Mouse (Mus musculus) naive thymus-derived CD4-positive, alpha-beta T cell, adult 2 months (primary cell): ENCODE data around the gene Gm16253.

Experiments
- DNase-seq: peaks from one replicate; pipeline ENCODE4 v3.0.0-alpha.2; 2011; ENCODE audit warnings: low read depth

Gene Gm16253

GRCm38 (mm10) chr3:96576690-96577541 lies at the start of gene Gm16253:
TSS of gene Gm16253 (plus strand) at chr3:96576984.
- peak; percentile 90 for DNase-seq

DNA sequence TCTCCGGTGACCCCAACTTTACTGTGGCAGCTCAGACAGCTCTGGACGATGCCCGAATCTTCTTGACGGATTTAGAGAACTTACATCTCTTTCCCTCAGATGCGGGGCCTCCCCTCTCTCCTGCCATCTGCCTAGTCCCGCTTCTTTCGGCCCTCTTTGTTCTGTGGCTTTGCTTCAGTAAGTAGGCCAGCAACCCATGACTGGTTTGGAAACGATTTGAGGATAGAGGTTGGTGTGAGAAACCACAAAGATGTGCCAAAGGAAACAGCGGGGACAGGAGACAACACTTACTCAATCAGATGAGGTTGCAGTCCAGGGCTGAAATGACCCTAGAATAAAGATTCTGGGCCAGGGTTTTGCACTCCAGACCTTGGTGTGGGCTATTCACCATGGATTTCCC lies 48.3 kb upstream of the Gm16253 start:
- no peak for DNase-seq

DNA sequence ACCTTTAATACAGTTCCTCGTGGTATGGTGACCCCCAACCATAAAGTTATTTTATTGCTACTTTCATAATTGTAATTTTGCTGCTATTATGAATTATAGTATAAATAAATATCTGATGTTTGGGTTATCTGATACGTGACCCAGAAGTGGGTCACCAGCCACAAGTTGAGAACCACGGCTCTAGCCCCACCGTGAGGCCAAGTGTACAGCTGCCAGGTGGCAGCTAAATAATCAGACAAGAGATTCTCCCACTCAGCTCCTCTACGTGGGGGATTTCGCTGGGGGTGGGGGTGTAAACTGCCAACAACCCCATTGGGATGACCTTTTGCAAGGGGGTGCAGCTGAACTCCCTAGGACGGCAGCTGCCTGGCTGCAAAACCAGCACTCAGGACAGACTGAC lies 44.7 kb upstream of the Gm16253 start:
- DNase-seq: no peak

- DNase-seq: no peak
These were observed 42.5 kb upstream of the Gm16253 start for GRCm38 (mm10) chr3:96534300-96534699.

GRCm38 (mm10) chr3:96539316-96539715 lies 37.5 kb upstream of the Gm16253 start:
- DNase-seq: no peak

DNA sequence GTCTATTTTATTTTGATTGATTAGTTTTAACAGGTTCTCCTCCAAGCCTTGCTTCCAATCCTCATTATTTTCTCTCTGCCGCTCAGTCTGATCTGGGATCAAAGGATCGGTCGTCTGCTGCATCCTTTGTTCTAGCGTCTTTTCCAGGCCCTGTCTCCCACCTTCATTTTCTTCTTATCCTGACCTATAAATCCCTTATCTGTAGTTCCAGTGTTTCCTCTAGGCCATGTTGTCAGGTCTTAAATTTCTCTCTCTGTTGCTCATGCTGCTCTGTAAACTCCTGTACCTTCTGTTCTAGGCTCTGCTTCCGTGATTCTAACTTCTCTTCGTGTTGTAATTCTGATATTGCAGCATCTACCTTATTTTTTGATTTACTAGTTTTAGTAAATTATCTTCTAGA lies 36.0 kb upstream of the Gm16253 start:
- no peak for DNase-seq

DNA sequence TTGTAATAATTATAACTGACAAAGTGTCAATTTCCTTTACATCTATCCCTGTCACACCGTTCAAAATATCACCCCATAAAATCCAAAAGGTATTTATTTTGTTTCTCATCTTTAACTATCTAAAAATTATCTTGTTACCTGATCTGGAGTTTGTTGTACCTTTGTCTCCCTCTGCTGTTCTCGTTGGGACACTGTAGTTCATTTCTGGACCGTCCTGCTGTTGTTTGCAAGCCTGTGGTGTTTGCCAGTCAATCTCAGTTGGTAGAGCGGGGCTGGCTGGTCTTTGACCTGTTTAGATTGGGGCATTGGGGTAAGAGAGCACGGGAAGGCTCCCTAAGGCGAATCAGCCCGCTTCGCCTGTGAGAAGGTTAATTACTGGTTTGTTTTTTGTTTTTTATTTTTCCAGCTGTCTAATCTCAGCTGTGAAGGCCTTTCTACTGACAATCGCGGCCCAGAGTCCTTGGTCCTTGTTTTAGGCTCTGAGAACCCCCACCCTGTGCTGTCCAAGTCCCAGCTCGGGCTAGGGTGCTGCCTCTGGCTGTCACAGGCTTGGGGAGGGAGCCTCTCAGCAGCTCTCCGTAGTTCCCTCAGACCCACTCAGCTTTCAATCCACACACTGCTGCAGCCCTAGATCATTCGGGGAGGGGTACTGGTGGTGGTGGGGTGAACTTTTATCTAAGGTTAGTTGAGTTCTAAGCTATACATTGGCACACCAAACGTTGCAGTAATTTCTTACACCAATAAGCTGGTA lies 35.3 kb upstream of the Gm16253 start:
- DNase-seq: peak; percentile 31

DNA sequence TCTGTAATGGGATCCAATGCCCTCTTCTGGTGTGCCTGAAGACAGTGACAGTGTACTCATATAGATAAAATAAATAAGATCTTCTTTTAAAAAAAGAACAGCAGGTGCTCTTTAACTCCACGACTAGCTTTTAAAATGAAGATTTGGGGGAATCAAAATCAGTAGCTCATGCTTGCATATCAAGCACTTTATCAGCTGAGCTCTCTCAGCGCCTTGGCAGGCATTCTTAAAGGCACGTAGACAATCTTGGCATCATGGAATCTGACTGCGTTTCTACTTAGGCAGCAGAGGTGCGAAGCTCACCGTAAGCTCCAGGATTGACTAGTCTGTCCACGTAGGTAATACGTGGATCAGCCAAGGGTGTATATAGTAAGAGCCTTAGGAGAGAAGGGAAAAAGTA lies 34.2 kb upstream of the Gm16253 start:
- no peak for DNase-seq

- no peak for DNase-seq
These were observed 33.4 kb upstream of the Gm16253 start for GRCm38 (mm10) chr3:96543345-96543744.

DNA sequence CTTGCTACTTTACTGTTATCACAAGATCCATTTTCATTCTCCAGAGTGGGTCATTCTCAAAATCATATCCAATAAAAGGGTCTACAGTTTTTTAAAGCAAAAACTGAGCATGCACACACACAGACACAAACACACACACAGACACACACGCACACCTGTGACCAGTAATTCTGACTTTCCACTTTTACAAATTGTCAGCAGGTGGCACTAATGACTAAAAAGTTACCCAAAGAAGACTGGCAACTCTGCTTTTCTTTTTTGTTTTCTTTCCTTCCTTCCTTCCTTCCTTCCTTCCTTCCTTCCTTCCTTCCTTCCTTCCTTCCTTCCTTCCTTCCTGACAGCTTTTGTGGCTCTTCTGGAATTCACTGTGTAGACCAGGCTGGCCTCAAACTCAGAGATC lies 31.2 kb upstream of the Gm16253 start:
- DNase-seq: peak; percentile 47

DNA sequence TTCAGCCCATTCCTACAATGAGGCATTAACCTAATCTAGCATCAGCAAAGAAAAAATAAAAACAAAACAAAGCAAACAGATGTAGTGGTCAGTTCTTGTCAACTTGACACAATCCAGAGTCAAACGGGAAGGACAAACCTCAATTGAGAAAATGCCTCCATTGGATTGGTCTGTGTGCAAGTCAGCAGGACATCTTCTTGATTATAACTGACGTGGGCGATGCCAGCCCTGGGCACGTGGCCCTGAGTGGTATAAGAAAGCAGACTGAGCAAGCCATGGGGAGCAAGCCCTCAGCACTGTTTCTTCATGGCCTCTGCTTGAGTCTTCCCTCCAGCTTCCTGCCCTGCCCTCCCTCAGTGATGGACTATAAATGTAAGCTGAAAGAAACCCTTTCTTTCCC lies 29.9 kb upstream of the Gm16253 start:
- DNase-seq: peak; percentile 29

DNA sequence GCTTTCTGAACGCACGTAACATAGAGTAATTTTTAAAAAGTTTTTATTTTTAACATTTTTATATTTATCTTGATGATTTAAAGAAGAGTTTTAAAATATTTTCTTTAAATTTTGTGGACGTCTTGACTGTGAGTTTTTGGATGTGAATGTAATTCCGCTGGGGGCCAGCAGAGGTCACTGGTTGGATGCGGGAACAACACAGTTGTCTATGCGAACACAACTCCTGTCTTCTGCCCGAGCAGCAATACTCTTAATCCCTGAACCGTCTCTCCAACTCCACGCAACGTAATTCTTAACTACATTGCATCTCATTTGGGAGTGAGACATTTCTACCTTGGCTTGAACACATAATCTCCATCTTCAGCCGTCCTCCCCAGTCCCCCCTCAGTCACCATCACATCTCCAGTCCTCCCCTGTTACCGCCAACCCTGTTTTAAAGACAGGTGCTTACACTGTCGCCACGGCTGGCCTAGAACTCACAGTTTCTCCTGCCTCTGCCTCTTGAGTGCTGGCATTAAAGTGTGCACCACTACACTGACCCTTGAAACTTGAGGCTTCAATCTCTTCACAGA lies 29.3 kb upstream of the Gm16253 start:
- peak; percentile 88 for DNase-seq

DNA sequence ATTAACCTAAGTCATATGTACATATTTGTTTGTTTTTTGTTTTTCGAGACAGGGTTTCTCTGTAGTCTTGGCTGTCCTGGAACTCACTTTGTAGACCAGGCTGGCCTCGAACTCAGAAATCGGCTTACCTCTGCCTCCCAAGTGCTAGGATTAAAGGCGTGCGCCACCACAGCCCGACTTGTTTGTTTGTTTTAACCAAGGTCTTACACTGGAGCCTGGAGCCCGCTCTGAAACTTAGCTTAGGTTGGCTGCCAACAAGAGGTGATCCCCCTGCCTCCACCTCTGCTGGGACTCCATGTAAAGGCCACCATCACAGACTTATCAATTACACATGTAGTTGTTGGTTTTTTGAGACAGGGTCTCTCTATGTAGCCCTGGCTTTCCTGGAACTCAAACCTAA lies 28.0 kb upstream of the Gm16253 start:
- DNase-seq: no peak

DNA sequence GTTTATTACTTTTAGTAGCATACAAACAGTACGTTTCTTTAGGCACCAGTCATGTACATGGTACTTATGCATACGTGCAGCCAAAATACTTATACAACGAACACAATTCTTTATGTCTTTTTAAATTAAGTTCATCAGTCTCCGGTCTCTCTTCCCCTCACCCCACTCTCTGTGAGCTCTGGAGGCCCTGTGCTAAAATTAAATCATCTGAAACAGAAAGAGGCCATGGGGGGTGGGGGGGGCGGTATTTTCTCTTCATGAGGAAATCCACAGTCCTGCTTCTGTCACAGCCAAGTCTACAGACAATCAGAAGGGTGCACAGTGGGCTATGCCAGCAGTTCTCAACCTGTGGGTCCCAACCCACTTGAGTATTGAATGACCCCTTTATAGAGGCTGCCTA lies 27.4 kb upstream of the Gm16253 start:
- DNase-seq: no peak

GRCm38 (mm10) chr3:96551203-96551602 lies 25.6 kb upstream of the Gm16253 start:
- DNase-seq: peak; percentile 84

DNA sequence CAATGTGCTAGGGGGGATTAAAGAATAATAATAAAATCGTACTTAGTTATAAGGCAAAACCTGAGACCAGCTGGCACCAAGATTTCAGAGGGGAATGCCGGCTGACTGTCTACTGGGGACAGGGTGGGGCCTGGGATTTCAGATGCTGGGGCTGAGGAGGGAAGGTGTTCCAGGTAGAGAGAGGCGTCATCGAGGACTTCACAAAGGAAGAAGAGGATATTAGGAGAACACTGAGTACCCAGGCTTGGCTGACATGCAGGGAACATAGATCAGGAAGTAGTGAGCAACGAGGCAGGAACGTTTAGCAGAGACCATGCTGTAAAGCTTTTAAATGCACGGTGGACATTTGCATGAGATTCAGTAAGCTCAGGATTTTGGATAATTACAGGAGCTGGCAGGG lies 24.9 kb upstream of the Gm16253 start:
- peak; percentile 18 for DNase-seq

DNA sequence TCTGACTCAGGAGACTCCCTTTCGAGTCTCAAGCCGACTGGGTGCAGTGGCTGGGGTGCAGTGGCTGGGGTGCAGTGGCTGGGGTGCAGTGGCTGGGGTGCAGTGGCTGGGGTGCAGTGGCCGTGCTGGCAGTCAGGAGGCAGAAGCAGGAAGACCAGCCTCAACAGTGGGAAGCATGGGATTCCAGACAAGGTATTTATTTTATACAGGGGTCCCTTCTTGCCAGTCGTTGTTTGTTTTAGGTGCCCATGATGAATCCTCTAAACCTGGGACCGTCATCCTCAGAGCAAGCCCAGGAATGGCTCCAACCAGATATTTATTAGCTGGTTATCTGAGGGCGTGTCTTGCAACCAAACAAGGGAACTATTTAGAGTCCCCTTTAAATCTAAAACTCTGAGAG lies 23.2 kb upstream of the Gm16253 start:
- no peak for DNase-seq

- peak; percentile 13 for DNase-seq
These were observed 22.5 kb upstream of the Gm16253 start for GRCm38 (mm10) chr3:96554251-96554650.

- DNase-seq: peak; percentile 59
These were observed 21.7 kb upstream of the Gm16253 start for GRCm38 (mm10) chr3:96555041-96555596.

- peak; percentile 59 for DNase-seq
These were observed 20.7 kb upstream of the Gm16253 start for GRCm38 (mm10) chr3:96555999-96556614.

DNA sequence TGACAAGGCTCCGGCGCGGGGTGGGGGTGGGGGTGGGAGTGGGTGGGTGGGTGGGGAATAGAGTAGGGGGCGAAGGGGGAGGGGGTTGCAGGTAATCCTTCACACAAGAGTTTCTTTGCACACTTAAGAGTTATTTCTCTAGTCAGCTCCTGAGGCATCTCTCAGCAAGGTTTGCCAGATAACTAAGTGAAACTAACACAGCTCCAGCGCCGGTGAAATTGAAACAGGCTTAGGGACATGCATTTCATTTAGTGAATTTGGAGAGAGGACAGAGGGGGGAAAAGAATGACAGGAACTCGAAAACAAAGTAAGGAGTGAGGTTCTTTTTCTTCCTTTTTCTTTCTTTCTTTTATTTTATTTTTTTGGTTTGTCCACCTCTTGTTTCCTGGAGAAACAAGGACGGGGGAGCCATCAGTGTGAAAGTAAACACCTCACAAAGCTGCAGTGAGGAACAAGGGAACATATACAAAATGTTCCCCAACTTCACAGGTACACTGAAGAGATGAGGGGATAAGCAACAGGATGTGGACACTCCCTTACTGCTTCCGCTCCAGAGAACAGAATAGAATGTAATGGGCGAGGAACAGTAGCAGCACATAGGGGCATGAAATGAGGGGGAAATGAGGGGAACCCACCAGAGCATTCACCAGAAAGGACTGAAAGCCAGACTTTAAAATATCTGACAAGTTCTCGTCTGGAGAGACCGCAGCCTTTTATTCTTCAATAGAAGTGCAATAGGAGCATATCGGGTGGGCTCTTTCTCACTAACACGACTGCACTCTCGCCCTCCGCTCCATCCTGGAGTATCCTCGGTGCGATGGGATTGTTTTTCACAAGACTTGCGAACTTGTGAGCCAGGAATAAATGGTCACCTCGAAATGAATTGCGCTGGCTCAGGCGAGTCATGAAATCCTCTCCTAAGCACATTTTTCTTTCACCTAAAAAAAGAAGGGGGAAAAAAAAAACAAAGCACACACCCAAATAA lies 19.8 kb upstream of the Gm16253 start:
- DNase-seq: peak; percentile 79
